Mouse (Mus musculus): ENCODE measurements around the gene Gm10354. TPM values are rescaled to one million over a fixed set of nuclear protein-coding genes. Genes with fewer than 3 reads are reported as not detected.
"Not testable (repeated sequence)": the region's sequence is repeated elsewhere in the genome, so short reads cannot be mapped to it uniquely, and the experiment has no call there.

Gene Gm10354
- polyA plus RNA-seq, 1 experiment from 2014 or later: not detected

DNA sequence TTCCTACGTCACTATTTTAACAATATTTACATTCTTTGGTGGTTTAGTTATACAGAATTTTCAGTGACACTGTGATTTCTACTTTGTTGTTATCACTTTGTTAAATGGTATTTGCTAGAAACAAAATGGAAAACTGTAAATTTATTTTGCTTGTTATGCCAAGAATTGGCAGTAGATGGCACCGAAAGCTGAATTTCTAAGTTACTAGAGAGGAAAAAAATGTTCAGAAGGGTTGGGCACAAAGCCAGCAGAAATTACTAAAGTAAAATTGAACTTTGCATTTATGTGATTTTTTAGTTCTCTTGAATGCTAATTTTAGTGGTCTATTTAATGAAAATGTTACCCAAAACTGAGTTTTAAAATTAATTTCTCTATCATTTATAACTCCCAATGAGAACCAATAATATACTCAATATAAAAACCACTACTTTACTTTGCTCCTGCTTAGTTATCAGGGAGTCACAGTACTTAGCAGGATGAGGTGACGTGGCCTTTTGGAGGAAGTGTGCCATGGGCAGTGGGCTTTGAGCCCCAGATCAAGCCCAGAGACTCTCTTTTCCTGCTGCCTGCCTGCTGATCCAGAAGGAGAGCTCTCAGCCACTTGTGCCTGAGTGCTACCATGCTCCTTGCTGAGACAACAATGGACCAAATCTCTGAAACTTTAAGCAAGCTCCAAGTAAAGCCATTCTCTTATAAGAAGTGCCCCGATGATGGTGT lies 31.1 kb downstream of the Gm10354 start:
- peaks cover 14% of the 10 kb centered on the region for H3K9me3 ChIP-seq
- not testable (repeated sequence) for H3K27ac ChIP-seq (replicated peaks); H3K4me2 ChIP-seq (replicated peaks); ATAC-seq (ENCODE audit: low FRiP score, low read depth); H3K4me1 ChIP-seq; H3K4me3 ChIP-seq; H3K36me3 ChIP-seq; H3K27me3 ChIP-seq; H3K9ac ChIP-seq (replicated peaks)
- WGBS: 63% methylated on average over 4 of the region's 4 CpGs

- ATAC-seq (ENCODE audit: low FRiP score, low read depth); H3K4me1 ChIP-seq; H3K4me3 ChIP-seq; H3K27me3 ChIP-seq; H3K4me2 ChIP-seq (replicated peaks); H3K27ac ChIP-seq (replicated peaks); H3K36me3 ChIP-seq; H3K9ac ChIP-seq (replicated peaks): not testable (repeated sequence)
- 0 out of 2 replicates have a peak, but pooled peaks cover 10% of the 10 kb centered on the region for H3K9me3 ChIP-seq
- 61% methylated on average over 4 of the region's 4 CpGs for WGBS
Observed at GRCm38 (mm10) chr5:14945524-14945923, 33.2 kb downstream of the Gm10354 start.

DNA sequence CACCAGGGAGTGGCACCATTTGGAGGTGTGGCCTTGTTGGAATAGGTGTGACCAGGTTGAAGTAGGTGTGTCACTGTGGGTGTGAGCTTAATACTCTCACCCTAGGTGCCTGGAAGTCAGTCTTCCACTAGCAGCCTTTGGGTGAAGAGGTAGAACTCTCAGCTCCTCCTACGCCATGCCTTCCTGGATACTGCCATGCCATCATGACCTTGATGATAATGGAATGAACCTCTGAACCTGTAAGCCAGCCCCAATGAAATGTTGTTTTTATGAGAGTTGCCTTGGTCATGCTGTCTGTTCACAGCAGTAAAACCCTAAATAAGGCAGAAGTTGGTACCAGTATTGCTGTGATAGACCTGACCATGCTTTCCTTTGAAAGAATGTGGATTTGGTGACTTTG lies 37.7 kb downstream of the Gm10354 start:
- 94% methylated on average over 1 of the region's 1 CpGs for WGBS
- not testable (repeated sequence) for ATAC-seq (ENCODE audit: low FRiP score, low read depth)

GRCm38 (mm10) chr5:14938329-14938728 lies 40.4 kb downstream of the Gm10354 start, which contains the start of gene Speer4e:
Gene Speer4e, minus strand, starts transcription at chr5:14938429.
- H3K4me1 ChIP-seq; H3K27me3 ChIP-seq; H3K4me3 ChIP-seq; H3K27ac ChIP-seq (replicated peaks); H3K9ac ChIP-seq (replicated peaks); H3K9me3 ChIP-seq; H3K36me3 ChIP-seq; ATAC-seq (ENCODE audit: low FRiP score, low read depth); H3K4me2 ChIP-seq (replicated peaks): not testable (repeated sequence)
- WGBS: 41% methylated on average over 1 of the region's 1 CpGs

More for the DNA sequence above, 37.7 kb downstream of the Gm10354 start:
- H3K27ac ChIP-seq (replicated peaks); H3K36me3 ChIP-seq; H3K4me3 ChIP-seq; H3K9ac ChIP-seq (replicated peaks); H3K4me2 ChIP-seq (replicated peaks); H3K4me1 ChIP-seq; H3K27me3 ChIP-seq: not testable (repeated sequence)
- peaks cover 15% of the 10 kb centered on the region for H3K9me3 ChIP-seq

DNA sequence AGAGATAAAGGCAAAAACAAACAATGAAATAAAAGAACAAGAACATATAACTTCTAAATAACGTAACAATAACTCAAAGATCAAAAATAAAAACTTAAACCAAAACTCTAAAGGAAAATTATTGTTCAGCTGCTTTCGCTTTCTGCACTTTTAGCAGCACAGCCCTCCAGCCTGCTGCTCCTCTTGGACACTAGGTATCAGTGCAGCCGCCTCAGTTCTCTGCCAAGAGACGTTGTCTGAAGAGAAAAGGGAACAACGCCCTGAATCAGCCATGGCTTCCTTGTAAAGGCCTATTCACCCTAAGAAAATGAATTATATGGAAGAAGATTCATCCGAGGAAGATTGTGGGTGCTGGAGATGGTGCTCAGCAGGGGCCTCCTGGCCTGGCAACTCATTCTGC lies 45.0 kb downstream of the Gm10354 start:
- H3K9me3 ChIP-seq; H3K4me3 ChIP-seq; ATAC-seq (ENCODE audit: low FRiP score, low read depth); H3K9ac ChIP-seq (replicated peaks); H3K36me3 ChIP-seq; H3K27ac ChIP-seq (replicated peaks); H3K27me3 ChIP-seq; H3K4me2 ChIP-seq (replicated peaks); H3K4me1 ChIP-seq: not testable (repeated sequence)
- WGBS: 70% methylated on average over 5 of the region's 6 CpGs

DNA sequence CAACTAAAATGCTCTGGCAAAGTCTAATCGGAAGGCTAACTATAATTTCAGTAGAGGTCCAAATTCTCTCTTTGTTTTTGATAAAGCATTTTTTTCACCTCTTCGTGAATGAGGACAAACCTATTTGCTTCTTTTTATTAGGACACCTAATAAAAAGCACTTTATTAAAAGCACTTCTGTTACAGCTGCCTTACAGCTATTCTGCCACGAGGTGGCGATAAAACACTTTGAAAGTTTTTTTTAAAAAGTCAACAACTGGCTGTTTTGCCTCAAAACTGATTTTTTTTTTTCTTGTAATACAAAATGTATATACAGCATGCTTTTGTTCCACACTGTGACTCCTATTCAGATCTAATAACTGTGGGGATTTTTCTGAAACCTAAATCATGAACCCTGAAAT lies 51.7 kb downstream of the Gm10354 start:
- H3K4me1 ChIP-seq; H3K36me3 ChIP-seq; H3K27me3 ChIP-seq; H3K27ac ChIP-seq (replicated peaks); H3K4me3 ChIP-seq; H3K9me3 ChIP-seq; H3K4me2 ChIP-seq (replicated peaks); ATAC-seq (ENCODE audit: low FRiP score, low read depth); H3K9ac ChIP-seq (replicated peaks): not testable (repeated sequence)
- WGBS: 34% methylated on average over 4 of the region's 4 CpGs

Other genes starting within 250 kb of the Gm10354 start
- gene Gm9758, start 64.0 kb downstream of the Gm10354 start, polyA plus RNA-seq (2016; fragmentation: Nextera tagmentation; extraction: Ambion mirVana): not detected in 2 replicates
- not detected in 2 replicates for gene Speer4e, start 40.5 kb downstream of the Gm10354 start, polyA plus RNA-seq (2016; fragmentation: Nextera tagmentation; extraction: Ambion mirVana)
- gene Gm17019, start 54.1 kb upstream of the Gm10354 start, polyA plus RNA-seq (2016; fragmentation: Nextera tagmentation; extraction: Ambion mirVana): not detected in 2 replicates

Measured in midbrain, embryonic 12.5 days (tissue).